Mouse (Mus musculus) liver, adult 2 months (tissue): ENCODE measurements at regions not wholly inside any gene's neighbourhood (a gene's known extent, or its start where the extent isn't known, plus 50 kb on each side); places are given as distances from the start of the nearest gene placed in this dataset.

Experiments
- DNase-seq: peaks from one replicate; pipeline ENCODE4 v3.0.0-alpha.2; 2011; ENCODE audit warnings: low read depth, low spot score; ENCODE audit errors: extremely low read depth
- H3K27ac ChIP-seq: fragments of 200-500 bp; replicated peaks from 2 replicates; pipeline ENCODE4 v1.5.1; 2012; ENCODE audit warnings: low read depth, mild to moderate bottlenecking, control low read depth, inconsistent platforms, low read length; ENCODE audit not compliant: insufficient read depth
- H3K27me3 ChIP-seq: fragments of 200-500 bp; 2 replicates; pipeline ENCODE4 v1.6.1; 2012; ENCODE audit warnings: mild to moderate bottlenecking, moderate library complexity, low read length, inconsistent platforms; ENCODE audit not compliant: control insufficient read depth, insufficient read depth
- H3K36me3 ChIP-seq: fragments of 200-500 bp; 2 replicates; pipeline ENCODE4 v1.6.1; 2012; ENCODE audit warnings: low read length, inconsistent platforms; ENCODE audit not compliant: control insufficient read depth, insufficient read depth
- H3K4me1 ChIP-seq: fragments of 200-500 bp; 2 replicates; pipeline ENCODE4 v1.6.1; 2011; ENCODE audit warnings: low read length; ENCODE audit not compliant: control insufficient read depth, insufficient read depth
- H3K4me3 ChIP-seq: fragments of 200-500 bp; 2 replicates; pipeline ENCODE4 v1.5.1; 2011; ENCODE audit warnings: low read depth, mild to moderate bottlenecking, control low read depth, low read length, moderate library complexity; ENCODE audit not compliant: insufficient read depth
- H3K79me2 ChIP-seq: fragments of 200-500 bp; 2 replicates; pipeline ENCODE4 v1.6.1; 2012; ENCODE audit warnings: inconsistent platforms, mild to moderate bottlenecking, low read length, moderate library complexity; ENCODE audit not compliant: control insufficient read depth, insufficient read depth
- H3K9ac ChIP-seq: fragments of 200-500 bp; 2 replicates; pipeline ENCODE4 v1.6.1; 2012; ENCODE audit warnings: low read depth, mild to moderate bottlenecking, control low read depth, inconsistent platforms, low read length
- CTCF ChIP-seq: fragments of 200-500 bp; IDR thresholded peaks from 2 replicates; pipeline ENCODE4 v1.5.1; 2011; ENCODE audit warnings: low read depth, low read length, control low read depth
- POLR2A ChIP-seq: fragments of 200-500 bp; IDR thresholded peaks from 2 replicates; pipeline ENCODE4 v1.6.1; 2011; ENCODE audit warnings: low read length, control low read depth; ENCODE audit not compliant: insufficient read depth; ENCODE audit errors: extremely low read depth
- WGBS: fragments of 180-500 bp; shearing (Covaris S2); methylation state at CpG from one replicate; pipeline ENCODE4 v1.1.7; 2018; 5-methylcytosine and 5-hydroxymethylcytosine counted together

GRCm38 (mm10) chr6:81716371-81716770 is 207.1 kb upstream of the Gcfc2 start:
- Histone ChIP-seq H3K27me3 (no peaks in the 10 kb centered on the region), H3K4me1 (no peaks in the 10 kb centered on the region), H3K36me3 (no peaks in the 10 kb centered on the region), H3K9ac (no peak overlapping the region), H3K4me3 (no peak overlapping the region), H3K27ac (no peak overlapping the region), H3K79me2 (no peaks in the 10 kb centered on the region)
- WGBS = 78% methylated on average over 5 of the region's 5 CpGs
- TF ChIP-seq CTCF (no peak), POLR2A (no peak)
- no peak for DNase-seq

- no peak overlapping the region for H3K27ac ChIP-seq
- TF ChIP-seq CTCF = no peak
These were observed 198.6 kb upstream of the Gcfc2 start for GRCm38 (mm10) chr6:81724601-81725545.

GRCm38 (mm10) chr6:81731631-81732030 is 191.8 kb upstream of the Gcfc2 start:
- Histone ChIP-seq H3K79me2 (no peaks in the 10 kb centered on the region), H3K4me1 (no peaks in the 10 kb centered on the region), H3K27me3 (no peaks in the 10 kb centered on the region), H3K4me3 (no peak overlapping the region), H3K9ac (no peak overlapping the region), H3K27ac (no peak overlapping the region), H3K36me3 (no peaks in the 10 kb centered on the region)
- TF ChIP-seq POLR2A = no peak
- no peak for TF ChIP-seq CTCF
- DNase-seq = no peak
- 66% methylated on average over 5 of the region's 5 CpGs for WGBS

More at GRCm38 (mm10) chr6:81724601-81725545, 198.6 kb upstream of the Gcfc2 start:
- no peak overlapping the region for H3K9ac ChIP-seq
- H3K4me1 ChIP-seq = no peaks in the 10 kb centered on the region
- H3K36me3 ChIP-seq = no peaks in the 10 kb centered on the region
- H3K79me2 ChIP-seq = no peaks in the 10 kb centered on the region
- H3K4me3 ChIP-seq = no peak overlapping the region
- 82% methylated on average over 4 of the region's 4 CpGs for WGBS
- DNase-seq = no peak
- H3K27me3 ChIP-seq = no peaks in the 10 kb centered on the region

GRCm38 (mm10) chr6:81733527-81733926 is 189.9 kb upstream of the Gcfc2 start:
- no peaks in the 10 kb centered on the region for H3K79me2 ChIP-seq
- no peaks in the 10 kb centered on the region for H3K4me1 ChIP-seq
- no peaks in the 10 kb centered on the region for H3K27me3 ChIP-seq
- no peaks in the 10 kb centered on the region for H3K36me3 ChIP-seq
- no peak overlapping the region for H3K27ac ChIP-seq
- WGBS = 72% methylated on average over 3 of the region's 3 CpGs
- H3K9ac ChIP-seq = no peak overlapping the region
- no peak overlapping the region for H3K4me3 ChIP-seq
- no peak for DNase-seq
- TF ChIP-seq CTCF = no peak
- no peak for TF ChIP-seq POLR2A

GRCm38 (mm10) chr6:81738466-81738865 is 185.0 kb upstream of the Gcfc2 start:
- Histone ChIP-seq H3K79me2 (no peaks in the 10 kb centered on the region), H3K27ac (no peak overlapping the region), H3K36me3 (no peaks in the 10 kb centered on the region), H3K9ac (no peak overlapping the region), H3K27me3 (no peaks in the 10 kb centered on the region), H3K4me3 (no peak overlapping the region), H3K4me1 (no peaks in the 10 kb centered on the region)
- WGBS = 96% methylated on average over 5 of the region's 5 CpGs
- TF ChIP-seq POLR2A (no peak), CTCF (no peak)
- no peak for DNase-seq

GRCm38 (mm10) chr6:81749681-81750080 is 173.8 kb upstream of the Gcfc2 start:
- WGBS = 47% methylated on average over 3 of the region's 3 CpGs
- Histone ChIP-seq H3K9ac (no peak overlapping the region), H3K36me3 (no peaks in the 10 kb centered on the region), H3K27ac (no peak overlapping the region), H3K4me3 (no peak overlapping the region), H3K4me1 (no peaks in the 10 kb centered on the region), H3K27me3 (no peaks in the 10 kb centered on the region), H3K79me2 (no peaks in the 10 kb centered on the region)
- no peak for DNase-seq
- no peak for TF ChIP-seq POLR2A
- no peak for TF ChIP-seq CTCF
